Mouse (Mus musculus) CD4-positive, CD25-positive, alpha-beta regulatory T cell, adult 2 months (primary cell): ENCODE measurements around the gene Wdtc1.
A peak's percentile ranks its signal among the peaks of the same experiment; 100 is the strongest.

Experiments
- DNase-seq: peaks from one replicate; pipeline ENCODE4 v3.0.0-alpha.2; 2012; ENCODE audit warnings: low read depth, low spot score

Gene Wdtc1

GRCm38 (mm10) chr4:133282656-133283055 lies 70.6 kb downstream of the Wdtc1 start:
- no peak for DNase-seq

GRCm38 (mm10) chr4:133281951-133282481 lies 71.3 kb downstream of the Wdtc1 start:
- no peak for DNase-seq

- no peak for DNase-seq
Measured at GRCm38 (mm10) chr4:133281513-133281912, 71.8 kb downstream of the Wdtc1 start.

- no peak for DNase-seq
Measured at GRCm38 (mm10) chr4:133278482-133278881, 74.8 kb downstream of the Wdtc1 start.

GRCm38 (mm10) chr4:133278067-133278466 lies 75.2 kb downstream of the Wdtc1 start:
- no peak for DNase-seq

- peak; percentile 94 for DNase-seq
Measured at GRCm38 (mm10) chr4:133277104-133278026, 75.9 kb downstream of the Wdtc1 start, which contains the start of gene Tmem222. Gene Tmem222, minus strand, starts transcription at chr4:133277792.

- DNase-seq: no peak
Measured at GRCm38 (mm10) chr4:133270929-133271328, 82.4 kb downstream of the Wdtc1 start.

GRCm38 (mm10) chr4:133269596-133269995 lies 83.7 kb downstream of the Wdtc1 start:
- DNase-seq: no peak

- no peak for DNase-seq
Measured at GRCm38 (mm10) chr4:133268931-133269330, 84.3 kb downstream of the Wdtc1 start.

GRCm38 (mm10) chr4:133266248-133266880 lies 86.9 kb downstream of the Wdtc1 start:
- DNase-seq: no peak

GRCm38 (mm10) chr4:133265759-133266158 lies 87.5 kb downstream of the Wdtc1 start:
- no peak for DNase-seq

GRCm38 (mm10) chr4:133265297-133265696 lies 88.0 kb downstream of the Wdtc1 start:
- no peak for DNase-seq

GRCm38 (mm10) chr4:133264559-133264958 lies 88.7 kb downstream of the Wdtc1 start:
- peak; percentile 28 for DNase-seq

GRCm38 (mm10) chr4:133263756-133264155 lies 89.5 kb downstream of the Wdtc1 start:
- DNase-seq: peak; percentile 51

GRCm38 (mm10) chr4:133262882-133263281 lies 90.4 kb downstream of the Wdtc1 start, which contains the start of gene Sytl1:
Gene Sytl1, minus strand, starts transcription at chr4:133263113.
- DNase-seq: peak; percentile 61

- DNase-seq: no peak
Measured at GRCm38 (mm10) chr4:133262375-133262765, 90.9 kb downstream of the Wdtc1 start.

GRCm38 (mm10) chr4:133261641-133262374 lies 91.5 kb downstream of the Wdtc1 start:
- DNase-seq: peak; percentile 54

- DNase-seq: no peak
Measured at GRCm38 (mm10) chr4:133257798-133258408, 95.4 kb downstream of the Wdtc1 start.

- no peak for DNase-seq
Measured at GRCm38 (mm10) chr4:133257230-133257629, 96.1 kb downstream of the Wdtc1 start.

GRCm38 (mm10) chr4:133256820-133257219 lies 96.5 kb downstream of the Wdtc1 start:
- no peak for DNase-seq

GRCm38 (mm10) chr4:133255392-133255791 lies 97.9 kb downstream of the Wdtc1 start:
- DNase-seq: no peak
